Mouse (Mus musculus) ES-E14 (cell line): ENCODE results near the gene Dap.

Experiments
- CHD2 ChIP-seq: IDR thresholded peaks from 2 replicates; pipeline ENCODE4 v1.6.1; 2014; ENCODE audit warnings: mild to moderate bottlenecking, low read depth, low read length, inconsistent platforms
- HCFC1 ChIP-seq: IDR thresholded peaks from 2 replicates; pipeline ENCODE4 v1.6.1; 2012; ENCODE audit warnings: low read length, inconsistent platforms, borderline replicate concordance; ENCODE audit not compliant: insufficient read depth
- MAFK ChIP-seq: IDR thresholded peaks from 2 replicates; pipeline ENCODE4 v1.6.1; 2014; ENCODE audit warnings: mild to moderate bottlenecking, low read depth, low read length, inconsistent platforms; ENCODE audit not compliant: insufficient read depth
- ZC3H11A ChIP-seq: IDR thresholded peaks from 2 replicates; pipeline ENCODE4 v1.6.1; 2012; ENCODE audit warnings: low read depth, mild to moderate bottlenecking, inconsistent platforms, low read length, borderline replicate concordance
- ZNF384 ChIP-seq: IDR thresholded peaks from 2 replicates; pipeline ENCODE4 v1.6.1; 2012; ENCODE audit warnings: low read depth, low read length, inconsistent platforms

GRCm38 (mm10) chr15:31222216-31222615, 1.9 kb upstream of the Dap start:
- no peak for TF ChIP-seq ZC3H11A
- no peak for TF ChIP-seq ZNF384
- no peak for TF ChIP-seq MAFK
- TF ChIP-seq HCFC1: no peak
- no peak for TF ChIP-seq CHD2
